Mouse (Mus musculus): ENCODE measurements around the gene Egfl7.

Gene Egfl7

GRCm38 (mm10) chr2:26639838-26640830 is 60.3 kb downstream of the Egfl7 start:
- DNase-seq (ENCODE audit: low read depth, low spot score) = peak; percentile 96

- no peak for DNase-seq (ENCODE audit: low read depth, low spot score)
Measured at GRCm38 (mm10) chr2:26641006-26641647, 61.3 kb downstream of the Egfl7 start.
